Mouse (Mus musculus) intestine, embryonic 15.5 days (tissue): ENCODE results near the gene Nt5c1b. TPM values are rescaled to one million over a fixed set of nuclear protein-coding genes. Genes with fewer than 3 reads are reported as not detected.

Experiments
- ATAC-seq: fragments of 200-750 bp; cut with Nextera tagmentation; 2 replicates; pipeline ENCODE4 v1.8.0; 2017; ENCODE audit warnings: moderate TSS enrichment, moderate library complexity
- H3K27ac ChIP-seq: fragments of 300-500 bp; sonication (generic); 2 replicates; pipeline ENCODE4 v1.5.1; 2015; ENCODE audit warnings: mild to moderate bottlenecking, inconsistent platforms
- H3K27me3 ChIP-seq: fragments of 300-500 bp; sonication (generic); replicated peaks from 2 replicates; pipeline ENCODE4 v1.6.1; 2015; ENCODE audit warnings: inconsistent platforms
- H3K36me3 ChIP-seq: fragments of 300-500 bp; sonication (generic); 2 replicates; pipeline ENCODE4 v1.6.1; 2015; ENCODE audit warnings: inconsistent platforms
- H3K4me1 ChIP-seq: fragments of 300-500 bp; sonication (generic); replicated peaks from 2 replicates; pipeline ENCODE4 v1.6.1; 2015; ENCODE audit warnings: inconsistent platforms
- H3K4me2 ChIP-seq: fragments of 300-500 bp; sonication (generic); replicated peaks from 2 replicates; pipeline ENCODE4 v1.6.1; 2015; ENCODE audit warnings: mild to moderate bottlenecking, inconsistent platforms
- H3K4me3 ChIP-seq: fragments of 300-500 bp; sonication (generic); replicated peaks from 2 replicates; pipeline ENCODE4 v1.5.1; 2015; ENCODE audit warnings: inconsistent platforms
- H3K9ac ChIP-seq: fragments of 300-500 bp; sonication (generic); 2 replicates; pipeline ENCODE4 v1.6.1; 2015; ENCODE audit warnings: inconsistent platforms
- H3K9me3 ChIP-seq: fragments of 300-500 bp; sonication (generic); 2 replicates; pipeline ENCODE4 v1.6.1; 2016; ENCODE audit warnings: inconsistent platforms
- WGBS: fragments of 180-500 bp; shearing (Covaris S2); methylation state at CpG from one replicate; pipeline ENCODE4 v1.1.7; 2015; 5-methylcytosine and 5-hydroxymethylcytosine counted together
- polyA plus RNA-seq: library from polyadenylated mRNA; unstranded; fragments of >200 nt; fragmentation: Nextera tagmentation; extraction: Ambion mirVana; gene quantifications from 2 replicates; pipeline ENCODE4 v1.2.1, GENCODE M21; 2015

Nt5c1b gene
- polyA plus RNA-seq: 0.16 TPM in 1 of 2 replicates, not detected in the other

- H3K4me3 ChIP-seq: no peak within 1 kb of the TSS
- no peaks in the 10 kb centered on the region for H3K9me3 ChIP-seq
- 76% methylated on average over 3 of the region's 3 CpGs for WGBS
- no peak within 1 kb of the TSS for H3K27ac ChIP-seq
- H3K9ac ChIP-seq: no peak within 1 kb of the TSS
- H3K36me3 ChIP-seq: no peaks in the 10 kb centered on the region
- H3K4me1 ChIP-seq: no peaks in the 10 kb centered on the region
- H3K4me2 ChIP-seq: no peak within 1 kb of the TSS
- ATAC-seq: no peak
- H3K27me3 ChIP-seq: no peaks in the 10 kb centered on the region
These were observed at the start of gene Nt5c1b for GRCm38 (mm10) chr12:10369673-10370072. Nt5c1b (plus strand) TSS chr12:10369973.

- Histone ChIP-seq H3K27ac (no peak overlapping the region), H3K36me3 (no peaks in the 10 kb centered on the region), H3K27me3 (no peaks in the 10 kb centered on the region), H3K9me3 (no peaks in the 10 kb centered on the region), H3K4me2 (no peak overlapping the region), H3K9ac (no peak overlapping the region), H3K4me3 (no peak overlapping the region), H3K4me1 (no peaks in the 10 kb centered on the region)
- 72% methylated on average over 10 of the region's 10 CpGs for WGBS
- ATAC-seq: no peak
These were observed 42.1 kb upstream of the Nt5c1b start for GRCm38 (mm10) chr12:10327651-10328050.

GRCm38 (mm10) chr12:10329460-10329859, 40.3 kb upstream of the Nt5c1b start:
- Histone ChIP-seq H3K9ac (no peak overlapping the region), H3K36me3 (no peaks in the 10 kb centered on the region), H3K4me3 (no peak overlapping the region), H3K27ac (no peak overlapping the region), H3K4me2 (no peak overlapping the region), H3K27me3 (no peaks in the 10 kb centered on the region), H3K4me1 (no peaks in the 10 kb centered on the region), H3K9me3 (no peaks in the 10 kb centered on the region)
- 92% methylated on average over 2 of the region's 2 CpGs for WGBS
- no peak for ATAC-seq

- Histone ChIP-seq H3K9me3 (no peaks in the 10 kb centered on the region), H3K4me1 (no peaks in the 10 kb centered on the region), H3K4me3 (no peak overlapping the region), H3K36me3 (no peaks in the 10 kb centered on the region), H3K9ac (no peak overlapping the region), H3K27me3 (no peaks in the 10 kb centered on the region), H3K27ac (no peak overlapping the region), H3K4me2 (no peak overlapping the region)
- no peak for ATAC-seq
- 45% methylated on average over 5 of the region's 5 CpGs for WGBS
These were observed 29.2 kb upstream of the Nt5c1b start for GRCm38 (mm10) chr12:10340604-10341003.

GRCm38 (mm10) chr12:10350706-10351105, 19.1 kb upstream of the Nt5c1b start:
- Histone ChIP-seq H3K4me2 (no peak overlapping the region), H3K27me3 (no peaks in the 10 kb centered on the region), H3K9ac (no peak overlapping the region), H3K27ac (no peak overlapping the region), H3K9me3 (no peaks in the 10 kb centered on the region), H3K4me1 (no peaks in the 10 kb centered on the region), H3K4me3 (no peak overlapping the region), H3K36me3 (no peaks in the 10 kb centered on the region)
- 76% methylated on average over 3 of the region's 3 CpGs for WGBS
- ATAC-seq: no peak

- no peaks in the 10 kb centered on the region for H3K27me3 ChIP-seq
- no peak for ATAC-seq
- no peak overlapping the region for H3K4me3 ChIP-seq
- WGBS: 46% methylated on average over 6 of the region's 6 CpGs
- no peak overlapping the region for H3K4me2 ChIP-seq
- no peak overlapping the region for H3K27ac ChIP-seq
- no peak overlapping the region for H3K9ac ChIP-seq
- H3K9me3 ChIP-seq: no peaks in the 10 kb centered on the region
- no peaks in the 10 kb centered on the region for H3K36me3 ChIP-seq
- no peaks in the 10 kb centered on the region for H3K4me1 ChIP-seq
These were observed 12.0 kb upstream of the Nt5c1b start for GRCm38 (mm10) chr12:10357756-10358155.

- Histone ChIP-seq H3K36me3 (no peaks in the 10 kb centered on the region), H3K27me3 (no peaks in the 10 kb centered on the region), H3K4me2 (peak within 1 kb of the TSS; percentile 65), H3K4me1 (no peaks in the 10 kb centered on the region; the same call in 1 of the 2 replicates), H3K4me3 (peak within 1 kb of the TSS; percentile 85), H3K27ac (peak within 1 kb of the TSS; percentile 94), H3K9ac (peak within 1 kb of the TSS; percentile 95), H3K9me3 (no peaks in the 10 kb centered on the region)
- ATAC-seq: peak; percentile 98
- WGBS: under 1% methylated on average over 50 of the region's 53 CpGs
These were observed 21.1 kb downstream of the Nt5c1b start, which contains the start of gene Rdh14 for GRCm38 (mm10) chr12:10390671-10391441. Rdh14 (plus strand) TSS chr12:10390772.

- WGBS: 49% methylated on average over 1 of the region's 1 CpGs
- no peaks in the 10 kb centered on the region for H3K27me3 ChIP-seq
- no peak overlapping the region for H3K4me3 ChIP-seq
- no peak overlapping the region for H3K4me2 ChIP-seq
- no peak overlapping the region for H3K9ac ChIP-seq
- no peak; the same call in 1 of the 2 replicates for ATAC-seq
- H3K4me1 ChIP-seq: no peaks in the 10 kb centered on the region
- no peak overlapping the region for H3K27ac ChIP-seq
- H3K36me3 ChIP-seq: no peaks in the 10 kb centered on the region
- no peaks in the 10 kb centered on the region for H3K9me3 ChIP-seq
These were observed 31.0 kb downstream of the Nt5c1b start for GRCm38 (mm10) chr12:10400788-10401187.

- H3K27me3 ChIP-seq: no peaks in the 10 kb centered on the region
- H3K9ac ChIP-seq: no peak overlapping the region
- WGBS: 67% methylated on average over 9 of the region's 9 CpGs
- H3K4me2 ChIP-seq: no peak overlapping the region
- H3K27ac ChIP-seq: no peak overlapping the region
- H3K9me3 ChIP-seq: no peaks in the 10 kb centered on the region
- H3K4me1 ChIP-seq: no peaks in the 10 kb centered on the region
- no peak for ATAC-seq
- no peaks in the 10 kb centered on the region for H3K36me3 ChIP-seq
- no peak overlapping the region for H3K4me3 ChIP-seq
These were observed 32.8 kb downstream of the Nt5c1b start for GRCm38 (mm10) chr12:10402421-10403115.

GRCm38 (mm10) chr12:10410511-10411179, 40.9 kb downstream of the Nt5c1b start:
- H3K4me2 ChIP-seq: no peak overlapping the region
- no peak overlapping the region for H3K27ac ChIP-seq
- H3K36me3 ChIP-seq: no peaks in the 10 kb centered on the region
- H3K4me3 ChIP-seq: no peak overlapping the region
- H3K4me1 ChIP-seq: no peaks in the 10 kb centered on the region
- H3K27me3 ChIP-seq: no peaks in the 10 kb centered on the region
- H3K9me3 ChIP-seq: no peaks in the 10 kb centered on the region
- WGBS: 71% methylated on average over 3 of the region's 3 CpGs
- ATAC-seq: peak; percentile 92
- H3K9ac ChIP-seq: no peak overlapping the region

GRCm38 (mm10) chr12:10411453-10411852, 41.7 kb downstream of the Nt5c1b start:
- H3K27me3 ChIP-seq: no peaks in the 10 kb centered on the region
- H3K4me1 ChIP-seq: no peaks in the 10 kb centered on the region
- H3K36me3 ChIP-seq: no peaks in the 10 kb centered on the region
- no peaks in the 10 kb centered on the region for H3K9me3 ChIP-seq
- no peak overlapping the region for H3K27ac ChIP-seq
- no peak; the same call in 1 of the 2 replicates for ATAC-seq
- no peak overlapping the region for H3K4me3 ChIP-seq
- no peak overlapping the region for H3K9ac ChIP-seq
- WGBS: 75% methylated on average over 1 of the region's 1 CpGs
- H3K4me2 ChIP-seq: no peak overlapping the region

- Histone ChIP-seq H3K36me3 (no peaks in the 10 kb centered on the region), H3K4me3 (no peak overlapping the region), H3K4me2 (no peak overlapping the region), H3K9ac (no peak overlapping the region), H3K27ac (no peak overlapping the region), H3K9me3 (no peaks in the 10 kb centered on the region), H3K27me3 (no peaks in the 10 kb centered on the region), H3K4me1 (no peaks in the 10 kb centered on the region)
- WGBS: 36% methylated on average over 3 of the region's 3 CpGs
- ATAC-seq: no peak
These were observed 52.6 kb downstream of the Nt5c1b start for GRCm38 (mm10) chr12:10422347-10422746.
